Mouse (Mus musculus): ENCODE results near the gene Lpin3.

- TF ChIP-seq EP300 (IDR thresholded peaks at IDR 0.05; ENCODE audit: low read depth) (no peak), CTCF (IDR thresholded peaks at IDR 0.05; ENCODE audit: low read depth) (no peak)
Observed at GRCm38 (mm10) chr2:160925203-160925602, 44.7 kb downstream of the Lpin3 start.

Data from liver, postnatal 0 days (tissue).